Mouse (Mus musculus): ENCODE measurements around the gene Ahsa1.
A peak's percentile ranks its signal among the peaks of the same experiment; 100 is the strongest.
"Not testable (repeated sequence)": the region's sequence is repeated elsewhere in the genome, so short reads cannot be mapped to it uniquely, and the experiment has no call there.

Ahsa1 gene

GRCm38 (mm10) chr12:87266108-87266826 lies at the start of gene Ahsa1, which contains the start of gene Vipas39:
Gene Ahsa1, plus strand, starts transcription at chr12:87266479.
Gene Vipas39, minus strand, starts transcription at chr12:87266256.
- peak; percentile 92 for DNase-seq (ENCODE audit: low read depth, low spot score)

- DNase-seq (ENCODE audit: low read depth, low spot score) = no peak
Measured at GRCm38 (mm10) chr12:87217596-87217995, 48.7 kb upstream of the Ahsa1 start.

- DNase-seq (ENCODE audit: low read depth, low spot score) = no peak
Measured at GRCm38 (mm10) chr12:87219362-87219761, 46.9 kb upstream of the Ahsa1 start.

GRCm38 (mm10) chr12:87224950-87225349 lies 41.3 kb upstream of the Ahsa1 start:
- no peak for DNase-seq (ENCODE audit: low read depth, low spot score)

- DNase-seq (ENCODE audit: low read depth, low spot score) = no peak
Measured at GRCm38 (mm10) chr12:87226801-87227200, 39.5 kb upstream of the Ahsa1 start.

GRCm38 (mm10) chr12:87229633-87230032 lies 36.6 kb upstream of the Ahsa1 start:
- DNase-seq (ENCODE audit: low read depth, low spot score) = no peak

- no peak for DNase-seq (ENCODE audit: low read depth, low spot score)
Measured at GRCm38 (mm10) chr12:87230379-87230895, 35.8 kb upstream of the Ahsa1 start.

GRCm38 (mm10) chr12:87236882-87237483 lies 29.3 kb upstream of the Ahsa1 start:
- DNase-seq (ENCODE audit: low read depth, low spot score) = no peak

- no peak for DNase-seq (ENCODE audit: low read depth, low spot score)
Measured at GRCm38 (mm10) chr12:87238632-87239031, 27.6 kb upstream of the Ahsa1 start, which contains the start of gene Noxred1. Gene Noxred1, minus strand, starts transcription at chr12:87238732.

- no peak for DNase-seq (ENCODE audit: low read depth, low spot score)
Measured at GRCm38 (mm10) chr12:87250161-87250560, 16.1 kb upstream of the Ahsa1 start.

GRCm38 (mm10) chr12:87253878-87254277 lies 12.4 kb upstream of the Ahsa1 start:
- DNase-seq (ENCODE audit: low read depth, low spot score) = no peak

GRCm38 (mm10) chr12:87256629-87257028 lies 9.7 kb upstream of the Ahsa1 start:
- DNase-seq (ENCODE audit: low read depth, low spot score) = no peak

GRCm38 (mm10) chr12:87260562-87260961 lies 5.7 kb upstream of the Ahsa1 start:
- DNase-seq (ENCODE audit: low read depth, low spot score) = no peak

GRCm38 (mm10) chr12:87265444-87265843 lies 835 bp upstream of the Ahsa1 start:
- DNase-seq (ENCODE audit: low read depth, low spot score) = no peak

- DNase-seq (ENCODE audit: low read depth, low spot score) = no peak
Measured at GRCm38 (mm10) chr12:87266827-87267603, 736 bp downstream of the Ahsa1 start.

GRCm38 (mm10) chr12:87267682-87268081 lies 1.4 kb downstream of the Ahsa1 start:
- no peak for DNase-seq (ENCODE audit: low read depth, low spot score)

GRCm38 (mm10) chr12:87274853-87275831 lies 8.9 kb downstream of the Ahsa1 start:
- no peak for DNase-seq (ENCODE audit: low read depth, low spot score)

- not testable (repeated sequence) for DNase-seq (ENCODE audit: low read depth, low spot score)
Measured at GRCm38 (mm10) chr12:87277251-87277650, 11.0 kb downstream of the Ahsa1 start.

GRCm38 (mm10) chr12:87278118-87278730 lies 11.9 kb downstream of the Ahsa1 start:
- DNase-seq (ENCODE audit: low read depth, low spot score) = no peak

GRCm38 (mm10) chr12:87279350-87279749 lies 13.1 kb downstream of the Ahsa1 start:
- no peak for DNase-seq (ENCODE audit: low read depth, low spot score)

All from embryo, embryonic 11.5 days (tissue).